ENCODE assay signal across 24 mouse cellular contexts in genomic region chr7:66847299-66847698, GRCm38 (mm10).
"Had no signal": no experiment of that assay in that cellular context is flagged by ENCODE, and none has a peak within 500 bp of the region (broad histone marks: within the 10 kb centered on the region; RNA-seq: fewer than 3 reads in every experiment).

No protein-coding gene starts in this region.

- H3K36me3 ChIP-seq: heart, embryonic 15.5 days; liver, embryonic 13.5 days; liver, embryonic 15.5 days had no signal

- DNase-seq: gastrocnemius, postnatal 14 days; gastrocnemius, postnatal 36 days; heart, adult 11 months; heart, adult 2 months; heart, postnatal 14 days; heart, postnatal 36 days; kidney, adult 11 months; kidney, adult 8-10 months; kidney, postnatal 14 days; kidney, postnatal 36 days; layer of hippocampus, adult 9-11 months; layer of hippocampus, postnatal 36 days; left cerebral cortex, postnatal 4 days; liver; liver, embryonic 13.5 days had no signal

- H3K9ac ChIP-seq: heart, embryonic 13.5 days; heart, embryonic 15.5 days; hindbrain, embryonic 14.5 days; limb, embryonic 12.5 days; liver, embryonic 13.5 days; liver, embryonic 15.5 days had no signal

- H3K27ac ChIP-seq: heart, adult 2 months; heart, embryonic 13.5 days; heart, embryonic 15.5 days; hindbrain, embryonic 14.5 days; kidney, postnatal 0 days; limb, embryonic 12.5 days; liver, embryonic 13.5 days; liver, embryonic 15.5 days had no signal

- H3K9me3 ChIP-seq: heart, embryonic 13.5 days; heart, embryonic 15.5 days; limb, embryonic 12.5 days; liver, embryonic 13.5 days; liver, embryonic 15.5 days had no signal

- H3K4me1 ChIP-seq: liver, embryonic 13.5 days; liver, embryonic 15.5 days had no signal

- H3K4me3 ChIP-seq: heart, adult 2 months; heart, embryonic 13.5 days; heart, embryonic 15.5 days; limb, embryonic 12.5 days; liver, embryonic 13.5 days; liver, embryonic 15.5 days had no signal

- ATAC-seq: hindbrain, embryonic 16.5 days had no signal

- H3K4me2 ChIP-seq: heart, embryonic 11.5 days; heart, embryonic 13.5 days; heart, embryonic 15.5 days; hindbrain, embryonic 14.5 days; limb, embryonic 12.5 days; liver, embryonic 11.5 days; liver, embryonic 13.5 days; liver, embryonic 15.5 days had no signal

- H3K27me3 ChIP-seq: heart, embryonic 15.5 days; limb, embryonic 12.5 days had no signal
